Mouse (Mus musculus) bone marrow macrophage, adult 2 months (primary cell): ENCODE results near the gene Nebl. TPM values are rescaled to one million over a fixed set of nuclear protein-coding genes. Genes with fewer than 3 reads are reported as not detected.

Experiments
- H3K27ac ChIP-seq: 2 replicates; pipeline ENCODE4 v1.5.1; 2012; ENCODE audit warnings: low read depth, low read length; ENCODE audit not compliant: insufficient read depth
- H3K4me1 ChIP-seq: 2 replicates; pipeline ENCODE4 v1.6.1; 2012; ENCODE audit warnings: low read length; ENCODE audit not compliant: control insufficient read depth, insufficient read depth
- H3K4me3 ChIP-seq: 2 replicates; pipeline ENCODE4 v1.5.1; 2012; ENCODE audit warnings: mild to moderate bottlenecking, low read length, moderate library complexity; ENCODE audit not compliant: insufficient read depth
- CTCF ChIP-seq: IDR thresholded peaks from 2 replicates; pipeline ENCODE4 v1.5.1; 2012; ENCODE audit warnings: low read depth, mild to moderate bottlenecking, low read length, moderate library complexity
- POLR2A ChIP-seq: IDR thresholded peaks from 2 replicates; pipeline ENCODE4 v1.6.1; 2012; ENCODE audit warnings: mild to moderate bottlenecking, low read depth, low read length, borderline replicate concordance
- polyA plus RNA-seq: library from polyadenylated mRNA; stranded (reverse); fragments of >200 nt; gene quantifications from 2 replicates; pipeline ENCODE4 v1.2.4, GENCODE M21; 2012; ENCODE audit not compliant: missing spikeins, insufficient read depth, insufficient read length

The Nebl gene
- polyA plus RNA-seq, 1 experiment, result not detected

DNA sequence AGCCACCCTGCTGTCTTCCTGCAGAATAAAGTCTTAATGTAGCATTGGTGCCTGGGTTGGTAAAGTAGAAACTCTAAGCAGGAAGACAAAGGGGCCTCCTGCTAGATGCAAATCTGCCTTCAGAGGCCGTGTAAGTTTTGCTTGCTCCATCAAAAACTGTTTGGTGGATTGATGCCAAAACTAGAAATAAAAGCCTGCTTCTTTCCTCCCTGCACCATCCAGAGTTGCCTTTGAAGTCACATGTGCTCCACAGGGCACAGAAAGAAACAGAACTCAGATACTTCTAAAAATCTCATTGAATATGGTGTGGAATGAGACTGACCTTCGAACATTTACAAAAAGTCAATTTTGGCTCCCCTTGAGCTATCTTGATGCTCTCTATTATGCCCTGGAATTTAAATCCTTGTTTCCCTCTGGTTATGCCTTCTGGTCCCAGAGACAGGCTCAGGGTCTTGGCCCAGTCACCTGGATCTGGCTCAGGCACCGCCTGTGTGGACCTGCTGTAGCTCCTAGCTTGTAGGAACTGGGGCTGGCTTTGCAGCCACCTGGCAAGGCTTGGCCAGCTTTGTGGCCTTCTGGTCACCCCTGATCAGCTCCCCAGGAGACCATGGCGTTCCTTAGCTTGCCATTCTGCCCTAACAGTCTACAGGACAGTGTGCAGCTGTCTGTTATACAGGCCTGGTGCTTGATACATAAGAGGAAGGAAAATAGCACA, 47.8 kb downstream of the Nebl start:
- Histone ChIP-seq H3K27ac (no peak overlapping the region; the same call in 1 of the 2 replicates), H3K4me1 (peaks cover 5% of the 10 kb centered on the region; the same call in 1 of the 2 replicates), H3K4me3 (no peak overlapping the region)
- TF ChIP-seq POLR2A (no peak), CTCF (no peak)

DNA sequence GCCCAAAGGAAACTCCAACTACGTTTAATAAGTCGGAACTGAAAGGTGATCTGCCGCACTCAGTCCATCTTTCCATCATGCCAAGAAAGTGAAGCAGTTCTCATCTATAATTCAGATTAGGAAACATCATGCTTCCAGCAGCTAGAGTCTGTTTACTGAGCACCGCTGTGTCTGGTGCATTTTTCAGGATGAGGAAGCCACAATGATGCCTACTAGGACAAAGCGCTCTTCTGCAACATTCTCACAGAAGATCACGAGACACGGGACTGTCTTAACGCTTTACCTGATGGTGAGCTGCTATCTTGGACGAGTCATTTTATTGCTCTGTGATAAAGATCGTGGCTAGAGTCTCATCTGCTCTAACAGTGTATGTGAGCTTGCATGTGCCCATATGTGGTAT, 59.1 kb downstream of the Nebl start:
- no peak overlapping the region for H3K4me3 ChIP-seq
- no peak overlapping the region for H3K27ac ChIP-seq
- H3K4me1 ChIP-seq, result no peaks in the 10 kb centered on the region
- TF ChIP-seq POLR2A (no peak), CTCF (no peak)

DNA sequence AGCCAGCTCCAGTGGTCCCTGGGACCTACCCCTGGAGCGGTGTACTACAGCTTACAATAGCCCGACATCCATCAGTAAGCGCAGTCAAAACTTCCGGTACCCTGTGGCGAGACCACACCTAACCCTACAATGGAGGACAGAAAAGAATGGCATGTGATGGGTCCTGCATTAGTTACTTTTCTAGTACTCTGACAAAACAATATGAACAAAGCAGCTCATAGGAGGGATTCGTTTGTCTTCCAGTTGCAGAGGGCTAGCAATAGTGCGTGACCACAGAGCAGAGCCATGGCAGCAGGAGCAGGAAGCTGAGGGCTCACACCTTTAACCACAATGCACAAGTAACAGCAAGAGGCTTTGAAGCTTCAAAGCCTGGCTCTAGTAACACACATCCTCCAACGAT, 59.7 kb downstream of the Nebl start:
- Histone ChIP-seq H3K27ac (no peak overlapping the region), H3K4me1 (no peaks in the 10 kb centered on the region)
- TF ChIP-seq CTCF, result no peak

DNA sequence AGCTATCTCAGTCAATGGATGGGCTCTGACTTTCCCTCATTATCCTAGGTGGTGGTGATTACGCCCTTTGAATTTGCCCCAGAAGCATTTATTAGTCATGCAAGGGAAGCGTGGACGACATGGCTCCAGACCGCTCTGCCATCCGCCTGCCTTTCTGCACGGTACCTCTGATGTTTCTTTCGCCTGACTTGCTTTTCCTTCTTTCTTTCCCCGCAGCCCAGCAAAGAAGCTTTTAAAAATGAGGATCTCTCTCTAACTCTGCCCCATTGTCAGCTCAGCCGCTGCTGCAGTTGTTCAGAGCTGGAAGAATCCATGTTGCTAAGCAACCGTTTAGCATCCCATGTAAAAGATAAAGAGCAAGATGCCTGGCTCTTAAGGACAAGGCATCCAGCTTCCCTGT, 61.3 kb downstream of the Nebl start:
- Histone ChIP-seq H3K4me3 (no peak overlapping the region), H3K27ac (no peak overlapping the region), H3K4me1 (no peaks in the 10 kb centered on the region)
- TF ChIP-seq POLR2A, result no peak
- TF ChIP-seq CTCF, result no peak

More for the DNA sequence above, 59.7 kb downstream of the Nebl start:
- H3K4me3 ChIP-seq, result no peak overlapping the region

DNA sequence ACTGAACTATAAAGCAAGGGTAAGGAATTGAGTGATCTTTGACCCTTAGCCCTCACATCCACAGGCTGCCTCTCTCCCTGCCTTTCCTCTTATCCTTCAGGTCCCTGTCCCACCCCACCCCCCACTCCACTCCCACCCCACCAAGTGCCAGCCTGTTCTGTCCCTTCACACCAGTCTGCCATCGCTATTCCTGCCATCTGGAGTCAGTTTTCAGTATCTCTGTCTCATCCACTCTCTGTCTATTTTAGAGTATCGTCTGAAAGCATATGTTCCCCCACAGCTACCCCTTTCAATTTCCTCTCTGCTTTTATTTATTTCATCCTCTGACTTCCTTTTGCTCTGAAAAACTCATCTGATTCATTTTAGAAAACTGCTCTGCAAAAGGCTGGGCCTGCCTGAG, 62.3 kb downstream of the Nebl start:
- no peak for TF ChIP-seq CTCF
- TF ChIP-seq POLR2A, result no peak
- Histone ChIP-seq H3K27ac (no peak overlapping the region), H3K4me1 (no peaks in the 10 kb centered on the region), H3K4me3 (no peak overlapping the region)

DNA sequence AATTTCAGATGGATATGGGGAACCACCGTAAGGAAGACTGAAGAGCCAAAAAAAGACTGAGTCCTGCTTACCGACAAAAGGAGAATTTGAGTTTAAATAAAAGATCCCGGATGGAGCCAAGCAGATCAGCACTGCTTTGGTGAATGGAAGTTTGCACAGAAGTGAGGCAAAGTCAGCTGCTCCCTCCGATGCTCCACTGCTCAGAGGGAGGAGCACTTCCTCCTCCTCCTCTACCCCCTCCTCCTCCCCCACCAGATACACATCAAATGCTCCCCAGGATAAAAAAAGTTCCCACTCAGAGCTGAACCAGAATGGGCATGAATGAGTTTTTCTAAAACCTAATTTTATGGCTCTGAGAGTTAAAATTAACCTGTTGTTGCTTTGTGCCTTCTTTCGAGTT, 73.1 kb downstream of the Nebl start:
- H3K4me3 ChIP-seq, result no peak overlapping the region
- H3K4me1 ChIP-seq, result no peaks in the 10 kb centered on the region
- no peak for TF ChIP-seq CTCF
- no peak for TF ChIP-seq POLR2A
- H3K27ac ChIP-seq, result no peak overlapping the region

DNA sequence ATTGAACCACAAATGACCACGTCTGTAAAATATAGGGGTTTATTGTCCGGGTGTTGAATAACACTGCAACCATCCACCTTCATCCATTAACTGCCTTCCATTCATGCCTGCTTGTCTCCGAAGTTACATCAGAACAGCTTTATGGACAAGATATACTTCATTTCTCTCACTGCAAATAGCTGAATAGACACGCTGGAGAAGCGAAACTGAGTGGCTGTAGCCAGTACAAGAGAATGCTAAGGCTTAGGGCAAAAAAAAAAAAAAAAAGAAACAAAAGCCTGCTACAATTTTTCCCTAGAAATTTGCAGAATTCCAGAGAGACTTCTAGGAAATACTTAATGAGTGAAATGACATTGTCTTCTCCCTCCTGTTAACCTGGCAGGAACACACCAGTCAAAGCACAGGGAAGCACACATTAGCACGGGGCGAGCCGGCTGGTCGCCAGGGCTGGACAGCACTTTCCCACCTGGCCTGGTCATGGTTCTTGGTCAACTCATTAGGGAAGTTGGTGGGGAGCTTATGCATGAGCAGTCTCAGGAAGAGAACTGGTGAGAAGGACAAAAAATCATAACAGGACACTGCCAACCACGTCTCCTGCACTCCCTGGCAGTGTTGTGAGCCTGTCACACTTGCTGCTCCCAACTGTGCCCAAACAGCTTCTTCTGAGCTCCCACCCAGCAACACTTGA, 81.0 kb downstream of the Nebl start:
- TF ChIP-seq CTCF (no peak), POLR2A (no peak)
- Histone ChIP-seq H3K27ac (no peak overlapping the region), H3K4me3 (no peak overlapping the region), H3K4me1 (no peaks in the 10 kb centered on the region)

DNA sequence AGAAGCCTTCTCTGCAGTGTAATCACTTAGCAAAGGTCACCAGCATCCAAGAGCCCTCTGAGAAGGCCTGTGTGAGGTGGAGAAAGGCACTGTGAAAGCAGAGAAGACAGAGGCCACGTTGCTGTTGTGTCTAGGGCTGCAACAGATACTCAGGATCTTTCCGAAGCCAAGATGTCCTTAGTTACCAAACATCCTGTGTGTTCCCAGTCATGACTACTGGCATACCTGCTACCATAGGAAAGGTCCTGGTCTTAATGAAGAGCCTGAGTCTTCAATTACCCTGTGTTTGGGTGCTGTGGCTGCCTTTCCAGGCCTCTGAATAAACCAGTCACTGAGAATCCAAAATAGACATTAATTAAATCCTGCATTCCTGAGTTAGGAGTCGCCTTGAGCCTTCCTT, 81.5 kb downstream of the Nebl start:
- no peak overlapping the region for H3K27ac ChIP-seq
- H3K4me1 ChIP-seq, result no peaks in the 10 kb centered on the region
- H3K4me3 ChIP-seq, result no peak overlapping the region
- TF ChIP-seq POLR2A, result no peak
- TF ChIP-seq CTCF, result no peak

DNA sequence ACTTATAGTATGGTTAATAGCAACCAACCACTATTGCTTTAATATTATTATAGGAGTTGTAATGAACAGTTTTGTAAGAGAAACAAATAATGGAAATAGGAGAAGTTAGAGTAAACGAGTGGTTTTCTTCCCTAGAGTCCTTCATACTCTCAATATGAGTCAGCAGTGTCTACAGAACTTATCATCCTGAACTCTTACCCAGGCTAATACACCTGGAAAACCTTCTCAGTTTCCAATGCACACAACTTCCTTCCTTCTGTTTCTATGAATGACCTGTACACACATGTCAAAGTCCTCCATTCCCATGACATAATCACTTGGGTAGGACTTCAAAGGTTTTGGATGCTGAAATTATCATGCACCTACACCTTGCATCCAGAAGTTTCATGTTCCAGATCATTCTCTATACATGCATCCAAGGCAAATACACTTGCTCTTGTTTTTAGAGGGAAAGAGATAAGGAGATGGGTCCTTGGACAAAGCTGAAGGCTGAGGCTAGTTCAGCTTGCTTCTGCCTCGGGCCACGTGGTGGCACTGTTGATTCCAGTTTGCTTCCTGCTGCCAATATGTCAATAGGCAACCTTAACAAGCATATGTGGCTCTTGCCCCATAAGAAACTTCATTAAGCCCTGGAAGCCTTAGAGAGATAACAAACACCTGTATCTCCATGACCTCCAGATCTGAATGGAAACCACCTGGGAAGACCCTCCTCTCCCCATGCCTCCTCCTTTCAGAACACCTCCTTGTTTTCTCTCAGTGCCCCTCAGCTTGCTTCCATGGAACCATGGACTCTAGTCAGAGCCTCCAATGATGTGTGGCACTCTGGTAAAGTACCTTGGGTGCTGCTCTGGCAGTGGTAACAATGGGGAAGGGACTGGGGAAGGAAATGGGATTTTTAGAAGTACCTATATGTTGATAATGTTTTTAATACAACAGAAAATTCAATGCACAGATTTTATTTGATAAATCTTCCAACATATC, 86.7 kb downstream of the Nebl start:
- no peaks in the 10 kb centered on the region for H3K4me1 ChIP-seq
- no peak overlapping the region for H3K27ac ChIP-seq
- TF ChIP-seq POLR2A, result no peak
- TF ChIP-seq CTCF, result peak; percentile 33; the same call in 1 of the 2 replicates
- no peak overlapping the region for H3K4me3 ChIP-seq
